Mouse (Mus musculus) liver, embryonic 14.5 days (tissue): Measurements from ENCODE around the gene Ctcf. TPM values are rescaled to one million over a fixed set of nuclear protein-coding genes. Genes with fewer than 3 reads are reported as not detected.

ENCODE experiments used
- ATAC-seq: fragments of 200-750 bp; cut with Nextera tagmentation; 2 replicates; pipeline ENCODE4 v1.8.0; 2017; ENCODE audit warnings: moderate number of reproducible peaks, mild to moderate bottlenecking, moderate library complexity; ENCODE audit not compliant: insufficient read depth
- DNase-seq, 3 experiments: peaks; one replicate each; pipeline ENCODE4 v3.0.0-alpha.2; 2012 to 2013; ENCODE audit warnings: low read depth in 3 of 3, low spot score in 3 of 3
- H3K27ac ChIP-seq: fragments of 300-500 bp; sonication (generic); 2 replicates; pipeline ENCODE4 v1.5.1; 2014; ENCODE audit warnings: moderate library complexity, mild to moderate bottlenecking, control low read depth, inconsistent platforms
- H3K27me3 ChIP-seq: fragments of 300-500 bp; sonication (generic); 2 replicates; pipeline ENCODE4 v1.6.1; 2014; ENCODE audit warnings: mild to moderate bottlenecking, low read length, moderate library complexity; ENCODE audit not compliant: control insufficient read depth, insufficient read depth
- H3K36me3 ChIP-seq: fragments of 300-500 bp; sonication (generic); replicated peaks from 2 replicates; pipeline ENCODE4 v1.6.1; 2014; ENCODE audit warnings: low read depth; ENCODE audit not compliant: control insufficient read depth, insufficient read depth
- H3K4me1 ChIP-seq, 2 experiments: fragments of 200-500 bp in 1 of 2; fragments of 300-500 bp in 1 of 2; sonication (generic) in 1 of 2; replicated peaks; 2 replicates each; pipeline ENCODE4 v1.6.1; 2012 to 2014; ENCODE audit warnings: antibody characterized with exemption in 1 of 2, inconsistent platforms in 1 of 2, low read length in 1 of 2; ENCODE audit not compliant: control insufficient read depth in 2 of 2, insufficient read depth in 2 of 2
- H3K4me2 ChIP-seq: fragments of 300-500 bp; sonication (generic); 2 replicates; pipeline ENCODE4 v1.6.1; 2014; ENCODE audit warnings: low read depth, mild to moderate bottlenecking, control low read depth, moderate library complexity
- H3K4me3 ChIP-seq, 2 experiments: fragments of 200-500 bp in 1 of 2; fragments of 300-500 bp in 1 of 2; sonication (generic) in 1 of 2; 2 replicates each; pipeline ENCODE4 v1.5.1; 2012 to 2014; ENCODE audit warnings: low read depth in 2 of 2, low read length in 2 of 2, mild to moderate bottlenecking in 2 of 2, control low read depth in 1 of 2, inconsistent platforms in 1 of 2, moderate library complexity in 1 of 2; ENCODE audit not compliant: insufficient read depth in 1 of 2
- H3K9ac ChIP-seq: fragments of 300-500 bp; sonication (generic); replicated peaks from 2 replicates; pipeline ENCODE4 v1.6.1; 2014; ENCODE audit warnings: mild to moderate bottlenecking, control low read depth, moderate library complexity
- H3K9me3 ChIP-seq: fragments of 300-500 bp; sonication (generic); 2 replicates; pipeline ENCODE4 v1.6.1; 2016; ENCODE audit warnings: low read length, mixed read lengths; ENCODE audit not compliant: control insufficient read depth
- CTCF ChIP-seq: IDR thresholded peaks from 2 replicates; pipeline ENCODE4 v1.5.1; 2016; ENCODE audit warnings: antibody characterized with exemption, low read depth, control low read depth
- EP300 ChIP-seq: IDR thresholded peaks from 2 replicates; pipeline ENCODE4 v1.6.1; 2016; ENCODE audit warnings: antibody characterized with exemption, low read depth
- WGBS: fragments of 180-500 bp; shearing (Covaris S2); extraction: QIAGEN DNeasy Blood & Tissue Kit; methylation state at CpG from one replicate; pipeline ENCODE4 v1.1.7; 2014; ENCODE audit not compliant: insufficient replicate concordance; 5-methylcytosine and 5-hydroxymethylcytosine counted together
- polyA plus RNA-seq, 2 experiments: library from polyadenylated mRNA; depleted of rRNA in 1 of 2; stranded (reverse) in 1 of 2; unstranded in 1 of 2; fragments of >200 nt; fragmentation: Nextera tagmentation in 1 of 2; extraction: Ambion mirVana in 1 of 2; gene quantifications; 2 replicates each; pipeline versions ENCODE4 v1.2.1 to v1.2.3; 2012 to 2014

Ctcf gene
- polyA plus RNA-seq, 2 experiments = 21.1 to 40.9 TPM

GRCm38 (mm10) chr8:105698734-105699133 lies 62.4 kb downstream of the Ctcf start:
- Histone ChIP-seq H3K36me3 (no peaks in the 10 kb centered on the region; the same call in 1 of the 2 replicates), H3K9ac (no peak overlapping the region), H3K27me3 (no peaks in the 10 kb centered on the region), H3K9me3 (no peaks in the 10 kb centered on the region), H3K4me1 (peaks cover 2 to 14% of the 10 kb centered on the region in 2 experiments), H3K27ac (no peak overlapping the region), H3K4me2 (no peak overlapping the region), H3K4me3 (no peak overlapping the region)
- DNase-seq (no peak), ATAC-seq (no peak)
- 79% methylated on average over 5 of the region's 5 CpGs for WGBS
- TF ChIP-seq EP300 (no peak), CTCF (no peak)

DNA sequence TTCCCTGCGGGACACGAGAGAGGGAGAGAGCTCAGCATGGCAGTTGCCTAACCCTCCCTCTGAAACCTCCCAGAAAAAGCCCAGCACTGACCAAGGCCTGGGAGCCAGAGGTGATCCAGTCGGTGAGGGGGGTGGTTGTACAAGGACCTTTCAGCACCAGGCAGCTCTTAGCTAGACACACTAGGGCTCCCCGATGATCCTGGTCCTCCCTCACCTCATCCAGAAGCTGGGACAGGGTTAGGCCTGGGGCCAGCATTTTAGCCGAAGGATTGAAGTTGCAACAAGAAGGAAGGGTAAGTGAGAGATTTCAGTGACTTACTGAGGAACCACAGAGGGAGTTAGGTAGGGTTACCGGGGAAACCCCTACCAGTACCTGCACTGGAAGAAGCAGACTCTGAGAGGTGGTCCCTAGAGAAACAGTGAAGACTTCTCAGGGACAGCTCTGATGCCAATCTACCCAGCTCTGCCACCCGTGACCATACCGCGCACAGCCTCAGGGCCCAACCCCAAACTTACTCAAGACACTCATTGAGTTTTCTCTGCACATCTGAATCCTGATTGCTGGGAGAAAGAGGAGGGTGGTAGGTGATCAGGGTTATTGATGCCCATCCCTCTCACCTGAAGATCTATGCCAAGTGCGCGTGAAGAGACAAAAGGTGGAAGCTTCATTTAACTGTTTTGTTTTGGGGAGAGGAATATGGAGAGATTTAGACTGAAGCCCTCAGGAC lies 63.3 kb downstream of the Ctcf start:
- no peak for TF ChIP-seq CTCF
- TF ChIP-seq EP300 = no peak

DNA sequence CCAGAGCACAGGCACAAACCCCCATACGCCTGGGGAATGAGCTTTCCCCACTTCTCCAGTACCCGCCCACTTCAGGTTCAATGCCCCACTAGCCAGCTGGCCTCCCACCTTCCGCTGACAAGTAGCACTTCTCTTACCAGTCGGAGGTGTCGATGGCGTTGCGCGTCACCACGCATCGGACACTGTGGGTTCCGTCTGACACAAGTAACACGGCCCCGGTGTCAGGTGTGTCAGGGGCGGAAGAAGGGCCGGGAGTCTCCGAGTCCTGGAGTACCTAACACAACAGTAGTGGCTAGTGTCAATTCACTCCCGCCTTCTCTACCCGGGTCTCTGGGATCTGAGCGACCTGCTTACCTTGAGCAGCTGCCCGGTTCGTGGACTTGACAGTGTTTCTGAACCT lies 64.2 kb downstream of the Ctcf start:
- ATAC-seq (peak; percentile 40), DNase-seq (peak; percentile 41 to 59 (median 45))
- Histone ChIP-seq H3K27ac (peak overlapping the region; percentile 85), H3K4me3 (peak overlapping the region; percentile 77 to 95), H3K4me2 (peak overlapping the region; percentile 97), H3K9ac (peak overlapping the region; percentile 68), H3K4me1 (peaks cover 2 to 11% of the 10 kb centered on the region in 2 experiments; a peak in 3 of 4 replicates), H3K36me3 (no peaks in the 10 kb centered on the region; the same call in 1 of the 2 replicates), H3K9me3 (no peaks in the 10 kb centered on the region), H3K27me3 (no peaks in the 10 kb centered on the region)
- TF ChIP-seq EP300 (no peak), CTCF (0 out of 2 replicates have a peak, but pooled peaks have one; percentile 6)
- WGBS = under 1% methylated on average over 21 of the region's 21 CpGs

More for the DNA sequence above, 63.3 kb downstream of the Ctcf start:
- no peak for DNase-seq
- Histone ChIP-seq H3K27me3 (no peaks in the 10 kb centered on the region), H3K27ac (no peak overlapping the region), H3K4me2 (peak overlapping the region; percentile 97), H3K4me3 (peak overlapping the region; percentile 77 to 95), H3K36me3 (no peaks in the 10 kb centered on the region; the same call in 1 of the 2 replicates), H3K4me1 (peaks cover 2 to 11% of the 10 kb centered on the region in 2 experiments; a peak in 3 of 4 replicates), H3K9me3 (no peaks in the 10 kb centered on the region), H3K9ac (peak overlapping the region; percentile 68)
- ATAC-seq = no peak
- WGBS = 83% methylated on average over 11 of the region's 11 CpGs

- ATAC-seq (peak; percentile 79), DNase-seq (peak; percentile 87 to 89 (median 87))
- Histone ChIP-seq H3K9ac (peak within 1 kb of the TSS; percentile 68), H3K9me3 (no peaks in the 10 kb centered on the region), H3K27ac (peak within 1 kb of the TSS; percentile 85), H3K4me3 (peak within 1 kb of the TSS; percentile 77 to 95), H3K27me3 (no peaks in the 10 kb centered on the region), H3K4me1 (peaks cover 2 to 11% of the 10 kb centered on the region in 2 experiments; a peak in 3 of 4 replicates), H3K4me2 (peak within 1 kb of the TSS; percentile 97), H3K36me3 (no peaks in the 10 kb centered on the region; the same call in 1 of the 2 replicates)
- WGBS = under 1% methylated on average over 60 of the region's 60 CpGs
- TF ChIP-seq CTCF (0 out of 2 replicates have a peak, but pooled peaks have one; percentile 16), EP300 (no peak)
Observed at GRCm38 (mm10) chr8:105700966-105701824, 64.8 kb downstream of the Ctcf start, which contains the start of the genes Acd and Pard6a. Gene Acd (minus strand): TSS chr8:105701102. Gene Pard6a (plus strand): TSS chr8:105701148.
